Comparison of ENCODE assay signal across 22 mouse cellular contexts in the genomic region with DNA sequence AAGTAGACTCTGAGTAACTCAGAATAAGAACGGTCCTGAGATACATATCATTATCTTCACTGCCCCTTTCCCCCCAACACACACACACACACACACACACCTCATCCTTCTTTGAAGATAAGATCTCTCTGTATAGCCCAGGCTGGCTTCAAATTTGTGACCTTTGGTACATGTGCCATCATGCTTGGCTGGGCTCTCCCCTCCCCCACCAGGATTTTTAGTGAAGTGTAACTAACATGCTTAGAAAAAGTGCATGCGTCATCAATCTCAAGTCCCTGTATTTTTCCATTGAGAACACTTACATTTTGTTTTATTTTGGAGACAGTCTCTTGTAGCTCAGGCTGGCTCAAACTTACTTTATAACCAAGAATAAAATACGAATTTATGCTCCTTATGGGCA.
DNase-seq lines count a peak whose midpoint lies in the region; ATAC-seq lines count a peak whose summit lies in the region.
"Had no signal": no experiment of that assay in that cellular context is flagged by ENCODE, and none has a peak within 500 bp of the region (broad histone marks: within the 10 kb centered on the region; RNA-seq: fewer than 3 reads in every experiment).

No protein-coding gene starts in this region.

- WGBS in kidney, embryonic 16.5 days: 57% methylated on average over 3 of the region's 3 CpGs
- 79% methylated on average over 3 of the region's 3 CpGs for WGBS in heart, embryonic 12.5 days

- H3K4me2 ChIP-seq in kidney, embryonic 16.5 days (replicated peaks; ENCODE audit: low read depth, low read length): no peak overlapping the region
- H3K4me2 ChIP-seq in heart, embryonic 12.5 days: no peak overlapping the region
- H3K4me2 ChIP-seq: embryonic facial prominence, embryonic 13.5 days; heart, embryonic 11.5 days; hindbrain, embryonic 13.5 days; limb, embryonic 12.5 days; liver, embryonic 12.5 days; midbrain, embryonic 12.5 days had no signal

- H3K4me1 ChIP-seq in kidney, embryonic 16.5 days (ENCODE audit: insufficient read depth, low read length): peaks cover 69% of the 10 kb centered on the region
- H3K4me1 ChIP-seq in heart, embryonic 12.5 days (replicated peaks): peaks cover 71% of the 10 kb centered on the region

- H3K4me3 ChIP-seq in kidney, embryonic 16.5 days (ENCODE audit: low read length): no peak overlapping the region
- H3K4me3 ChIP-seq in heart, embryonic 12.5 days: no peak overlapping the region
- H3K4me3 ChIP-seq: embryonic facial prominence, embryonic 13.5 days; hindbrain, embryonic 13.5 days; limb, embryonic 12.5 days; liver, embryonic 12.5 days; midbrain, embryonic 12.5 days had no signal

- peak; percentile 50 for DNase-seq in embryo, embryonic 11 days
- DNase-seq in embryo, embryonic 9.5 days (ENCODE audit: extremely low spot score): no peak
- DNase-seq in kidney, adult 18-20 months: peak; percentile 71
- peak; percentile 61 to 78 for DNase-seq in kidney, postnatal 4 days
- no peak for DNase-seq in gastrocnemius, postnatal 14 days
- no peak for DNase-seq in left cerebral cortex, postnatal 10 days (ENCODE audit: extremely low spot score in 1 of 2, low spot score in 2 of 2)
- DNase-seq: adrenal gland, postnatal 25 days; cerebellum, adult 8-10 months; heart, adult 11 months; heart, postnatal 10 days; lung, adult 2 months; lung, postnatal 14 days; thymus, postnatal 25 days had no signal

- intact Hi-C loops in gastrocnemius, postnatal 14 days (cut with DNase I; ENCODE audit: low total_unique reads): no loop called here
- intact Hi-C loops in left cerebral cortex, postnatal 10 days (cut with DNase I): no loop called here

- no peaks in the 10 kb centered on the region for H3K36me3 ChIP-seq in kidney, embryonic 16.5 days (ENCODE audit: insufficient read depth, low read length)
- peaks cover 12% of the 10 kb centered on the region for H3K36me3 ChIP-seq in heart, embryonic 12.5 days
- H3K36me3 ChIP-seq: embryonic facial prominence, embryonic 13.5 days; hindbrain, embryonic 13.5 days; limb, embryonic 12.5 days; liver, embryonic 12.5 days; midbrain, embryonic 12.5 days had no signal

- H3K27me3 ChIP-seq in kidney, embryonic 16.5 days (ENCODE audit: insufficient read depth, low read length): no peaks in the 10 kb centered on the region
- no peaks in the 10 kb centered on the region for H3K27me3 ChIP-seq in heart, embryonic 12.5 days (replicated peaks)
- H3K27me3 ChIP-seq: embryonic facial prominence, embryonic 13.5 days; hindbrain, embryonic 13.5 days; limb, embryonic 12.5 days; midbrain, embryonic 12.5 days had no signal

- 0 out of 2 replicates have a peak overlapping the region, but pooled peaks have one; percentile 23 for H3K27ac ChIP-seq in kidney, embryonic 16.5 days (ENCODE audit: low read length)
- H3K27ac ChIP-seq in heart, embryonic 12.5 days (ENCODE audit: poor library complexity, severe bottlenecking): no peak overlapping the region
- H3K27ac ChIP-seq: embryonic facial prominence, embryonic 13.5 days; hindbrain, embryonic 13.5 days; limb, embryonic 12.5 days; liver, embryonic 12.5 days; midbrain, embryonic 12.5 days had no signal

- no peak for ATAC-seq in kidney, embryonic 16.5 days (ENCODE audit: low FRiP score, low TSS enrichment)
- ATAC-seq in heart, embryonic 12.5 days (ENCODE audit: insufficient number of reproducible peaks, low FRiP score): no peak
- ATAC-seq: forebrain, embryonic 14.5 days; liver, embryonic 12.5 days had no signal

- no peak overlapping the region for H3K9ac ChIP-seq in kidney, embryonic 16.5 days (replicated peaks; ENCODE audit: low read length)
- no peak overlapping the region for H3K9ac ChIP-seq in heart, embryonic 12.5 days
- H3K9ac ChIP-seq: embryonic facial prominence, embryonic 13.5 days; hindbrain, embryonic 13.5 days; limb, embryonic 12.5 days; liver, embryonic 12.5 days; midbrain, embryonic 12.5 days had no signal

- H3K9me3 ChIP-seq in kidney, embryonic 16.5 days (ENCODE audit: low read length): no peaks in the 10 kb centered on the region
- no peaks in the 10 kb centered on the region for H3K9me3 ChIP-seq in heart, embryonic 12.5 days (replicated peaks)
- H3K9me3 ChIP-seq: embryonic facial prominence, embryonic 13.5 days; hindbrain, embryonic 13.5 days; limb, embryonic 12.5 days; liver, embryonic 12.5 days; midbrain, embryonic 12.5 days had no signal

Comparison
In these comparisons a context has a peak if more than half of its experiments do, and no peak if none do; other contexts are left out.
1. DNase-seq: peak in embryo, embryonic 11 days (single experiment), kidney, adult 18-20 months (single experiment) and kidney, postnatal 4 days (2 of 2); none in embryo, embryonic 9.5 days (single experiment), gastrocnemius, postnatal 14 days (single experiment) and left cerebral cortex, postnatal 10 days (0 of 2).